Mouse (Mus musculus): ENCODE results near the gene Limch1. TPM values are rescaled to one million over a fixed set of nuclear protein-coding genes. Genes with fewer than 3 reads are reported as not detected.

Gene Limch1
- polyA plus RNA-seq, 1 experiment from 2014 or later = 12.7 TPM

- no peaks in the 10 kb centered on the region for H3K4me1 ChIP-seq (ENCODE audit: control insufficient read depth, insufficient read depth, low read length)
- WGBS = 55% methylated on average over 3 of the region's 3 CpGs
- H3K27me3 ChIP-seq (ENCODE audit: control insufficient read depth, insufficient read depth, low read length) = no peaks in the 10 kb centered on the region
- H3K4me2 ChIP-seq (replicated peaks; ENCODE audit: low read depth, low read length) = no peak overlapping the region
- H3K9me3 ChIP-seq (ENCODE audit: control insufficient read depth, low read depth, low read length) = peaks cover 3% of the 10 kb centered on the region; the same call in 1 of the 2 replicates
- no peak overlapping the region for H3K27ac ChIP-seq (ENCODE audit: low read length)
- no peak overlapping the region for H3K9ac ChIP-seq (replicated peaks; ENCODE audit: low read depth, low read length)
- no peak overlapping the region for H3K4me3 ChIP-seq (ENCODE audit: low read depth, low read length)
- no peak for ATAC-seq (ENCODE audit: insufficient number of reproducible peaks, insufficient read depth, low FRiP score, low read depth)
- no peaks in the 10 kb centered on the region for H3K36me3 ChIP-seq (ENCODE audit: control insufficient read depth, insufficient read depth, low read length)
Measured at GRCm38 (mm10) chr5:66953375-66953774, 207.7 kb downstream of the Limch1 start.

- no peak overlapping the region for H3K9ac ChIP-seq (replicated peaks; ENCODE audit: low read depth, low read length)
- H3K27me3 ChIP-seq (ENCODE audit: control insufficient read depth, insufficient read depth, low read length) = no peaks in the 10 kb centered on the region
- H3K36me3 ChIP-seq (ENCODE audit: control insufficient read depth, insufficient read depth, low read length) = no peaks in the 10 kb centered on the region
- 71% methylated on average over 7 of the region's 7 CpGs for WGBS
- no peak overlapping the region for H3K4me3 ChIP-seq (ENCODE audit: low read depth, low read length)
- H3K4me1 ChIP-seq (ENCODE audit: control insufficient read depth, insufficient read depth, low read length) = no peaks in the 10 kb centered on the region
- no peak for ATAC-seq (ENCODE audit: insufficient number of reproducible peaks, insufficient read depth, low FRiP score, low read depth)
- H3K4me2 ChIP-seq (replicated peaks; ENCODE audit: low read depth, low read length) = no peak overlapping the region
- peaks cover 3% of the 10 kb centered on the region; the same call in 1 of the 2 replicates for H3K9me3 ChIP-seq (ENCODE audit: control insufficient read depth, low read depth, low read length)
- H3K27ac ChIP-seq (ENCODE audit: low read length) = no peak overlapping the region
Measured at GRCm38 (mm10) chr5:66953971-66954644, 208.5 kb downstream of the Limch1 start.

- 61% methylated on average over 5 of the region's 5 CpGs for WGBS
- no peak overlapping the region for H3K9ac ChIP-seq (replicated peaks; ENCODE audit: low read depth, low read length)
Measured at GRCm38 (mm10) chr5:66955245-66955644, 209.6 kb downstream of the Limch1 start.

DNA sequence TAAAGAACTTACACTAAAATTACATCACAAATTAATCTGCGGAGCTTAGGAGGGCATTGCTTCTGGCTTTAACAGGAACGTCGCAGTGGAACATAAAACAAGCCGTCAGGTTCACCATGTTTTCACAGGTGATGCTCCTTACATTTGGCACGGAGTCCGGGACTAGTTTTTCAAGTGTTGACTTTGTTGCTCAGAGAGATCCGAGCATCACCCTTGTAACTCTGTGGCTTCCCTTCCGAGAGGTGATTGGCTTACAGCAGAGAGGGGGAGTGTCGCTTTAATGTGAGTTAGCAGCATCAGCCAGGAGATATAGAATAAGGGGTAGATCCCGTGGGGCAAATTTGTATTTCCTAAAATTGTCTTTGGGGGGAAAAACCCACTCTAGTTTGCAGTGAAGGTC lies 212.0 kb downstream of the Limch1 start:
- WGBS = 82% methylated on average over 10 of the region's 10 CpGs
- no peak for ATAC-seq (ENCODE audit: insufficient number of reproducible peaks, insufficient read depth, low FRiP score, low read depth)
- no peak overlapping the region for H3K4me2 ChIP-seq (replicated peaks; ENCODE audit: low read depth, low read length)
- H3K4me3 ChIP-seq (ENCODE audit: low read depth, low read length) = no peak overlapping the region
- no peaks in the 10 kb centered on the region for H3K4me1 ChIP-seq (ENCODE audit: control insufficient read depth, insufficient read depth, low read length)
- H3K27me3 ChIP-seq (ENCODE audit: control insufficient read depth, insufficient read depth, low read length) = no peaks in the 10 kb centered on the region
- H3K27ac ChIP-seq (ENCODE audit: low read length) = no peak overlapping the region
- no peak overlapping the region for H3K9ac ChIP-seq (replicated peaks; ENCODE audit: low read depth, low read length)
- H3K9me3 ChIP-seq (ENCODE audit: control insufficient read depth, low read depth, low read length) = peaks cover 3% of the 10 kb centered on the region; the same call in 1 of the 2 replicates
- no peaks in the 10 kb centered on the region for H3K36me3 ChIP-seq (ENCODE audit: control insufficient read depth, insufficient read depth, low read length)

More at GRCm38 (mm10) chr5:66955245-66955644, 209.6 kb downstream of the Limch1 start:
- H3K36me3 ChIP-seq (ENCODE audit: control insufficient read depth, insufficient read depth, low read length) = no peaks in the 10 kb centered on the region
- no peak overlapping the region for H3K4me3 ChIP-seq (ENCODE audit: low read depth, low read length)
- H3K27me3 ChIP-seq (ENCODE audit: control insufficient read depth, insufficient read depth, low read length) = no peaks in the 10 kb centered on the region
- H3K9me3 ChIP-seq (ENCODE audit: control insufficient read depth, low read depth, low read length) = peaks cover 3% of the 10 kb centered on the region; the same call in 1 of the 2 replicates
- H3K4me2 ChIP-seq (replicated peaks; ENCODE audit: low read depth, low read length) = no peak overlapping the region
- no peaks in the 10 kb centered on the region for H3K4me1 ChIP-seq (ENCODE audit: control insufficient read depth, insufficient read depth, low read length)
- no peak overlapping the region for H3K27ac ChIP-seq (ENCODE audit: low read length)
- no peak for ATAC-seq (ENCODE audit: insufficient number of reproducible peaks, insufficient read depth, low FRiP score, low read depth)

- WGBS = 81% methylated on average over 8 of the region's 8 CpGs
- Histone ChIP-seq H3K36me3 (ENCODE audit: control insufficient read depth, insufficient read depth, low read length) (no peaks in the 10 kb centered on the region), H3K4me3 (ENCODE audit: low read depth, low read length) (no peak overlapping the region), H3K27ac (ENCODE audit: low read length) (no peak overlapping the region), H3K4me2 (replicated peaks; ENCODE audit: low read depth, low read length) (no peak overlapping the region), H3K27me3 (ENCODE audit: control insufficient read depth, insufficient read depth, low read length) (no peaks in the 10 kb centered on the region), H3K9ac (replicated peaks; ENCODE audit: low read depth, low read length) (no peak overlapping the region), H3K4me1 (ENCODE audit: control insufficient read depth, insufficient read depth, low read length) (no peaks in the 10 kb centered on the region), H3K9me3 (ENCODE audit: control insufficient read depth, low read depth, low read length) (no peaks in the 10 kb centered on the region)
- no peak for ATAC-seq (ENCODE audit: insufficient number of reproducible peaks, insufficient read depth, low FRiP score, low read depth)
Measured at GRCm38 (mm10) chr5:66958118-66958517, 212.5 kb downstream of the Limch1 start.

DNA sequence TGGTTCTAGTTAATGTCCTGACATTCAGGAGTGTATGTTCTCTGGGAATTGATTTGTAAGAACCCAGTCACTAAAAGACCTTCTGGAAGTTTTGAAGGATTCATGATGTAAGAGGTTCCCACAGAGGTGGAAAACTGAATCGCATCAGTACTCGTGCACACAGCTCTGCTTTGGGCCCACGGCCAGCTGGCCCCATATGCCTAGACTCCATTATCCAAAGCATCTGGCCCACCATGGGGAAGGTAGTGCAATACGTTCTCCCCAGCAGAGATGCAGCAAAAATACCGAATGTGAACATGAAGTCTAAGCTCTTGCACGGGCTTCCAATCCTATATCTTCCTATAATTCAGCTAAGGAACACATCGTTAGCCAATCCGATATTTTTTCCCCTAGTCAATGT lies 214.3 kb downstream of the Limch1 start:
- Histone ChIP-seq H3K4me1 (ENCODE audit: control insufficient read depth, insufficient read depth, low read length) (no peaks in the 10 kb centered on the region), H3K9me3 (ENCODE audit: control insufficient read depth, low read depth, low read length) (no peaks in the 10 kb centered on the region), H3K4me3 (ENCODE audit: low read depth, low read length) (no peak overlapping the region), H3K27ac (ENCODE audit: low read length) (no peak overlapping the region), H3K36me3 (ENCODE audit: control insufficient read depth, insufficient read depth, low read length) (no peaks in the 10 kb centered on the region), H3K27me3 (ENCODE audit: control insufficient read depth, insufficient read depth, low read length) (no peaks in the 10 kb centered on the region), H3K4me2 (replicated peaks; ENCODE audit: low read depth, low read length) (no peak overlapping the region), H3K9ac (replicated peaks; ENCODE audit: low read depth, low read length) (no peak overlapping the region)
- ATAC-seq (ENCODE audit: insufficient number of reproducible peaks, insufficient read depth, low FRiP score, low read depth) = no peak
- WGBS = 74% methylated on average over 8 of the region's 8 CpGs

DNA sequence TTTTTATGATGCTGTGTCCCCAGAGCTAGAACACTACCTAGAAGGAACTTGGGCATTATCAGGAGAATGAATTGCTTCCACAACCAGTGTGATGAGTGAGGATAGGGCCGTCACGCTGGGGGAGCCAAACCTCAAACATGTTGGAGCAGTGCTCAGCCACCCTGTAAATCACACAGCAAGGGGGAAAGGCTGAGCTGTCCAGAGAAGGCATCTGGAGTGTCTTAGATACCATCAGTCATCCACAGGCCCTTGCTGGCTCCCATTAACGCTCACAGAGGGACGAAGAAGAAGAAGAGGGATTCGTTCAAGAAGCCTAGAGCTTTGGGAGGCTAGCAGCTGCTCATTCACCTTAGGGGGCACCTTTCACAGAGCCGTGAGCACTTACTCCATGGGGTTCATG lies 219.8 kb downstream of the Limch1 start:
- no peak for ATAC-seq (ENCODE audit: insufficient number of reproducible peaks, insufficient read depth, low FRiP score, low read depth)

DNA sequence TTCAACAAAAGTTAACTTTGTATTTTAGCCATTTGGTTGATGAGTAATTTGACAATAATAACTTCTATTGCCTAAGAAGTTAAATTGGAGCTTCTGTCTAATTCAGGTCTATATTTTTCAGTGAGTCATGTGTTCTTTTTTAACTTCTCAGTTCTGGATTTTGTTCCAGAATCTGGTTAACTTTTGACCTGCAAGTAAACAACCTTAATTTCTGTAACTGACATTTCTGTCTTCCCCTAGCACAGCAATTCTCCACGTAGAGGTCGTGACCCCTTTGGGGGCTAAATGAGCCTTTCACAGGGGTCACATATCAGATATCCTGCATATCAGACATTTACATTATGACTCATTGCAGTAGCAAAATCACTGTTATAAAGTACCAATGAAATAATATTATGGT lies 221.5 kb downstream of the Limch1 start:
- no peaks in the 10 kb centered on the region for H3K27me3 ChIP-seq (ENCODE audit: control insufficient read depth, insufficient read depth, low read length)
- H3K27ac ChIP-seq (ENCODE audit: low read length) = no peak overlapping the region
- H3K4me2 ChIP-seq (replicated peaks; ENCODE audit: low read depth, low read length) = no peak overlapping the region
- 41% methylated on average over 2 of the region's 2 CpGs for WGBS
- no peaks in the 10 kb centered on the region for H3K9me3 ChIP-seq (ENCODE audit: control insufficient read depth, low read depth, low read length)
- H3K4me1 ChIP-seq (ENCODE audit: control insufficient read depth, insufficient read depth, low read length) = peaks cover 4% of the 10 kb centered on the region; the same call in 1 of the 2 replicates
- no peak for ATAC-seq (ENCODE audit: insufficient number of reproducible peaks, insufficient read depth, low FRiP score, low read depth)
- H3K4me3 ChIP-seq (ENCODE audit: low read depth, low read length) = no peak overlapping the region
- H3K36me3 ChIP-seq (ENCODE audit: control insufficient read depth, insufficient read depth, low read length) = no peaks in the 10 kb centered on the region
- no peak overlapping the region for H3K9ac ChIP-seq (replicated peaks; ENCODE audit: low read depth, low read length)

More for the DNA sequence above, 219.8 kb downstream of the Limch1 start:
- WGBS = 41% methylated on average over 6 of the region's 6 CpGs
- peaks cover 4% of the 10 kb centered on the region; the same call in 1 of the 2 replicates for H3K4me1 ChIP-seq (ENCODE audit: control insufficient read depth, insufficient read depth, low read length)
- H3K4me2 ChIP-seq (replicated peaks; ENCODE audit: low read depth, low read length) = no peak overlapping the region
- H3K27ac ChIP-seq (ENCODE audit: low read length) = no peak overlapping the region
- H3K36me3 ChIP-seq (ENCODE audit: control insufficient read depth, insufficient read depth, low read length) = no peaks in the 10 kb centered on the region
- H3K9me3 ChIP-seq (ENCODE audit: control insufficient read depth, low read depth, low read length) = no peaks in the 10 kb centered on the region
- no peak overlapping the region for H3K9ac ChIP-seq (replicated peaks; ENCODE audit: low read depth, low read length)
- H3K27me3 ChIP-seq (ENCODE audit: control insufficient read depth, insufficient read depth, low read length) = no peaks in the 10 kb centered on the region
- H3K4me3 ChIP-seq (ENCODE audit: low read depth, low read length) = no peak overlapping the region

GRCm38 (mm10) chr5:66967646-66968045 lies 222.0 kb downstream of the Limch1 start:
- no peak for ATAC-seq (ENCODE audit: insufficient number of reproducible peaks, insufficient read depth, low FRiP score, low read depth)
- WGBS = 59% methylated on average over 4 of the region's 4 CpGs
- H3K9me3 ChIP-seq (ENCODE audit: control insufficient read depth, low read depth, low read length) = no peaks in the 10 kb centered on the region
- H3K27ac ChIP-seq (ENCODE audit: low read length) = no peak overlapping the region
- peaks cover 4% of the 10 kb centered on the region; the same call in 1 of the 2 replicates for H3K4me1 ChIP-seq (ENCODE audit: control insufficient read depth, insufficient read depth, low read length)
- peak overlapping the region; percentile 12; the same call in 1 of the 2 replicates for H3K4me3 ChIP-seq (ENCODE audit: low read depth, low read length)
- no peak overlapping the region for H3K9ac ChIP-seq (replicated peaks; ENCODE audit: low read depth, low read length)
- H3K36me3 ChIP-seq (ENCODE audit: control insufficient read depth, insufficient read depth, low read length) = no peaks in the 10 kb centered on the region
- H3K27me3 ChIP-seq (ENCODE audit: control insufficient read depth, insufficient read depth, low read length) = no peaks in the 10 kb centered on the region
- peak overlapping the region; percentile 36; the same call in 1 of the 2 replicates for H3K4me2 ChIP-seq (replicated peaks; ENCODE audit: low read depth, low read length)

Measured in stomach, embryonic 14.5 days (tissue).